Mouse (Mus musculus) heart, embryonic 15.5 days (tissue): ENCODE measurements at regions not wholly inside any gene's neighbourhood (a gene's known extent, or its start where the extent isn't known, plus 50 kb on each side); places are given as distances from the start of the nearest gene placed in this dataset.

ENCODE experiments used
- ATAC-seq: fragments of 200-750 bp; cut with Nextera tagmentation; replicated peaks from 2 replicates; pipeline ENCODE4 v1.8.0; 2017; ENCODE audit warnings: low read depth, moderate TSS enrichment; ENCODE audit not compliant: insufficient number of reproducible peaks, insufficient read depth, low FRiP score
- H3K27ac ChIP-seq: fragments of 300-500 bp; sonication (generic); 2 replicates; pipeline ENCODE4 v1.5.1; 2015; ENCODE audit warnings: mild to moderate bottlenecking, inconsistent platforms
- H3K27me3 ChIP-seq: fragments of 300-500 bp; sonication (generic); 2 replicates; pipeline ENCODE4 v1.6.1; 2015; ENCODE audit warnings: inconsistent platforms
- H3K36me3 ChIP-seq: fragments of 300-500 bp; sonication (generic); 2 replicates; pipeline ENCODE4 v1.6.1; 2015; ENCODE audit warnings: mild to moderate bottlenecking, inconsistent platforms
- H3K4me1 ChIP-seq: fragments of 300-500 bp; sonication (generic); replicated peaks from 2 replicates; pipeline ENCODE4 v1.6.1; 2015; ENCODE audit warnings: inconsistent platforms
- H3K4me2 ChIP-seq: fragments of 300-500 bp; sonication (generic); 2 replicates; pipeline ENCODE4 v1.6.1; 2015; ENCODE audit warnings: inconsistent platforms, mild to moderate bottlenecking, moderate library complexity
- H3K4me3 ChIP-seq: fragments of 300-500 bp; sonication (generic); 2 replicates; pipeline ENCODE4 v1.5.1; 2015; ENCODE audit warnings: mild to moderate bottlenecking, inconsistent platforms
- H3K9ac ChIP-seq: fragments of 300-500 bp; sonication (generic); 2 replicates; pipeline ENCODE4 v1.6.1; 2015; ENCODE audit warnings: mild to moderate bottlenecking, inconsistent platforms
- H3K9me3 ChIP-seq: fragments of 300-500 bp; sonication (generic); replicated peaks from 2 replicates; pipeline ENCODE4 v1.6.1; 2016; ENCODE audit warnings: inconsistent platforms
- WGBS: fragments of 180-500 bp; shearing (Covaris S2); methylation state at CpG from one replicate; pipeline ENCODE4 v1.1.7; 2015; ENCODE audit warnings: mixed read lengths; 5-methylcytosine and 5-hydroxymethylcytosine counted together

DNA sequence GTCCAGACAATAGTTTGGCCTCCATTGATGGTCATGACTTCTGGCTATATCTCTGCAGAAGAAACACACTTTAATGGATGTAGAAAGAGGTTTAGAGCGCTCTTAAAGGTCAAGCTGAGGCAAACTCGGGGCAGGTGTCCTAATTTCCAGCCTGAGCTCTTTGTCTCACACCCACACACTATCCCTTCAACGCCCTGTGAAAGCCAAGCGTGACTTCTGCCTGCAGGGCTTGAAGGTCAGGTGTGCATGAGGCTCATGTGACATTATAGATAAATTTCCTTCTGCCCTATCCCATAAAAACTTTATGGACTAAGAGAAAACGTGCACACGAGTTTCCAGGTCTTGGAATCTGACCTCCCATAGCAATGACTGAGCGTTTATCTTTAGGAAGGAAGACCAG is 266.0 kb downstream of the Foxo1 start:
- H3K9me3 ChIP-seq: no peaks in the 10 kb centered on the region
- no peak overlapping the region for H3K9ac ChIP-seq
- H3K27ac ChIP-seq: no peak overlapping the region
- H3K4me2 ChIP-seq: no peak overlapping the region
- H3K4me3 ChIP-seq: no peak overlapping the region
- 68% methylated on average over 7 of the region's 7 CpGs for WGBS
- no peak for ATAC-seq
- no peaks in the 10 kb centered on the region for H3K36me3 ChIP-seq
- no peaks in the 10 kb centered on the region for H3K4me1 ChIP-seq
- no peaks in the 10 kb centered on the region for H3K27me3 ChIP-seq

DNA sequence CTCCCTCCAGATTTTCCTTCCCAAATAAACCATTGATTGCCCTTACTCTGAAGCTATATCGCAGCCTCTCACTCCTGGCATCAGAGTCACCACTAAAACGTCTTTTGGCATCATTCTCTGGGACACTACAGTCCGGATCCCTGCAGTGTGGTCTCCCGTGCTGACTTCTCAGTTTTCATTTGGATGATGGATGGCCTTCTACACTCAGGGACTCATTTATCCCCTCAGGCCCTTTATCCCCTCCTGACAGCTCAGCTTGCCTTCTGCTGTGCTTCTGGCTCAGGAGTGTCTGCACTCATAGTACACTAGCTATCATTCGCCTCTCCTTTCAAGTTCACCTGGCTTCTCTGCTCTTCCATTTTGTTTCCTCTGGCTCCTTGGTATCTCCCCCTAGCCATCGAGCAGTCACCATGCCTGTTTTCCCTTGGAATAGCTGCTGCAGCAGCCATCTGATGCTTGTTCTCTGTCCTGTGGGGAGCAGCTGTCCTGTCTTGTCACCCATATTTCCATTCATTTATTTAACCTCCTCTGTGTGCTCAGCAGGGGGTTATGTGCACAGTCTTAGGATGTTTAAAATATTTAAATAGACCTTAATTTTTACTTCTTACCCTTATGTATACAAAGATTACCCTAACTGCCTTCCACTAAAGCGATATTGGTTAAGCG is 263.7 kb downstream of the Foxo1 start:
- Histone ChIP-seq H3K9me3 (no peaks in the 10 kb centered on the region), H3K36me3 (no peaks in the 10 kb centered on the region), H3K4me3 (no peak overlapping the region), H3K4me2 (no peak overlapping the region), H3K4me1 (no peaks in the 10 kb centered on the region), H3K9ac (no peak overlapping the region), H3K27ac (no peak overlapping the region), H3K27me3 (no peaks in the 10 kb centered on the region)
- 60% methylated on average over 8 of the region's 8 CpGs for WGBS
- ATAC-seq: no peak

DNA sequence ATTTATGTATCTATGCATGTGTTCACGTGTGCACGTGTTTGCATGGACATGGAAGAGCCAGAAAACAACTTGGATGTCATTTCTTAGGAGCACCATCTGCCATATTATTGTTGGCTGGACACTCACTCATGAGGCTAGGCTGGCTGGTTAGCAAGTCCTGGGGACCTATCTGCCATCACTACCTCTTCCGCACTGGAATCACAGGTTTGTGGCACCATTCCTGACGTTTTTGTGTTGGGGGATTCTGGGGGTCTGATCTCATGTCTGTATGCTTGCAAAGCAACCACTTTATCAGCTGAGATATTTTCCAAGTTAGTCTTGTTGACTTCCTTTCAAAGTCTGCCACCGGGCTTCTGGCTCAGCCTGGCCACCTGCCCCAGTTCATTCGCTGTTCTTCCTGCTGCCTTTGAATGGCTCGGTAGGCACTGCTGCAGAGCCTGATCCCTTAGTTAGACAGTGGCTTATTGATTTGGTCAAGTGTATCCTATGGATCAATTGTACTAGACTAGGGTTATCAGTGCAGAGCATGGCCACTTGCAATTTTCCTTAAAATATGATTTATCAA is 262.4 kb downstream of the Foxo1 start:
- Histone ChIP-seq H3K36me3 (no peaks in the 10 kb centered on the region), H3K27ac (no peak overlapping the region)

GRCm38 (mm10) chr3:52529136-52529535 is 261.0 kb downstream of the Foxo1 start:
- Histone ChIP-seq H3K36me3 (no peaks in the 10 kb centered on the region), H3K4me1 (no peaks in the 10 kb centered on the region), H3K9me3 (no peaks in the 10 kb centered on the region), H3K27me3 (no peaks in the 10 kb centered on the region), H3K4me2 (no peak overlapping the region), H3K9ac (no peak overlapping the region), H3K4me3 (no peak overlapping the region), H3K27ac (no peak overlapping the region)
- ATAC-seq: no peak
- WGBS: 76% methylated on average over 6 of the region's 6 CpGs

More for the DNA sequence above, 262.4 kb downstream of the Foxo1 start:
- H3K4me3 ChIP-seq: no peak overlapping the region
- H3K9ac ChIP-seq: no peak overlapping the region
- no peaks in the 10 kb centered on the region for H3K4me1 ChIP-seq
- no peak overlapping the region for H3K4me2 ChIP-seq
- H3K9me3 ChIP-seq: no peaks in the 10 kb centered on the region
- WGBS: 76% methylated on average over 7 of the region's 7 CpGs
- no peak for ATAC-seq
- no peaks in the 10 kb centered on the region for H3K27me3 ChIP-seq

DNA sequence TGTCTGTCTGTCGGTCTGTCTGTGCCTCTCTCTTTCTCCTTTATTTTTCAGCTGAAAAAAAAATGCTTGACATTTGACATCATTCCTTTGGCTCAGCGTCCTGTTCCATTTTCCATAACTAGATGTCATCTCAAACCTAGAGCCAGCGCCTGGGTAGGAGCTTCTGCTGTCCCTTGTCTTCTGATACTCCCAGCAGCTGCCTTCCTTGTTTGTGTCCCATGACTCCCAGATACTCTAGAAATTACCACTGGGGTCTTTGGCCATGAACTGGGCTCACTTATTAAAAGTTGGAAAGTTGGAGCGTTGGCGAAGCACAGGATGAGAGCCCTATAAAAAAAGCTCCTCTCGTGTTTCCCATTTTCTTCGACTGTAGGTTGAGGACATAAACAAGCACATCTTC is 260.4 kb downstream of the Foxo1 start:
- H3K4me1 ChIP-seq: no peaks in the 10 kb centered on the region
- no peaks in the 10 kb centered on the region for H3K9me3 ChIP-seq
- H3K9ac ChIP-seq: no peak overlapping the region
- H3K4me3 ChIP-seq: no peak overlapping the region
- no peak overlapping the region for H3K27ac ChIP-seq
- no peaks in the 10 kb centered on the region for H3K36me3 ChIP-seq
- no peaks in the 10 kb centered on the region for H3K27me3 ChIP-seq
- WGBS: 85% methylated on average over 7 of the region's 7 CpGs
- no peak for ATAC-seq
- H3K4me2 ChIP-seq: no peak overlapping the region

- Histone ChIP-seq H3K4me2 (no peak overlapping the region), H3K9ac (no peak overlapping the region), H3K4me1 (no peaks in the 10 kb centered on the region), H3K4me3 (no peak overlapping the region), H3K27me3 (no peaks in the 10 kb centered on the region), H3K27ac (no peak overlapping the region), H3K36me3 (no peaks in the 10 kb centered on the region), H3K9me3 (no peaks in the 10 kb centered on the region)
- WGBS: 67% methylated on average over 3 of the region's 3 CpGs
- ATAC-seq: no peak
These were observed 259.6 kb downstream of the Foxo1 start for GRCm38 (mm10) chr3:52527781-52528180.

- Histone ChIP-seq H3K27me3 (no peaks in the 10 kb centered on the region), H3K9me3 (no peaks in the 10 kb centered on the region), H3K9ac (no peak overlapping the region), H3K36me3 (no peaks in the 10 kb centered on the region), H3K4me2 (no peak overlapping the region), H3K4me1 (no peaks in the 10 kb centered on the region), H3K4me3 (no peak overlapping the region), H3K27ac (no peak overlapping the region)
- WGBS: 57% methylated on average over 14 of the region's 14 CpGs
- ATAC-seq: no peak
These were observed 259.0 kb downstream of the Foxo1 start for GRCm38 (mm10) chr3:52527010-52527754.

- Histone ChIP-seq H3K4me2 (no peak overlapping the region), H3K9me3 (no peaks in the 10 kb centered on the region), H3K27me3 (no peaks in the 10 kb centered on the region), H3K27ac (no peak overlapping the region), H3K4me3 (no peak overlapping the region), H3K4me1 (peaks cover 9% of the 10 kb centered on the region), H3K36me3 (no peaks in the 10 kb centered on the region), H3K9ac (no peak overlapping the region)
- ATAC-seq: no peak; the same call in 1 of the 2 replicates
- WGBS: 83% methylated on average over 12 of the region's 12 CpGs
These were observed 254.8 kb downstream of the Foxo1 start for GRCm38 (mm10) chr3:52522886-52523285.

DNA sequence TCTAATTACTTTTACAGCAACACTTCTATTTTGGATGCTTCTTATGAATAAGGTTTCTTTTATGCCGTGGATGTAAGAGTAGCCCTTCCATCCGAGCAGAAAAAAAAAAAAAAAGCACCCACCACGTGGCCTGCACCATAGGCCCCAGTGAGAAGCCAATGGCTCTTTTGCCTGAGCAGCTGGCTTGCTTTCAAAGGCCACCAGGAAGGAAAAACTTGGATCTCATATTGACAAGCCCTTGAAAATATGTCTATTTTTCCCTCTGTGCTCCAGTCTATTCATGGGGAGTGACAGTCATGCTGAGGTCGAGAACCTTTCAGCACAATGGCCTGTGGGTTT is 252.4 kb downstream of the Foxo1 start:
- peaks cover 9% of the 10 kb centered on the region for H3K4me1 ChIP-seq
- H3K27me3 ChIP-seq: no peaks in the 10 kb centered on the region
- H3K4me2 ChIP-seq: peak overlapping the region; percentile 50
- no peak overlapping the region for H3K27ac ChIP-seq
- no peaks in the 10 kb centered on the region for H3K9me3 ChIP-seq
- H3K9ac ChIP-seq: no peak overlapping the region; the same call in 1 of the 2 replicates
- WGBS: 32% methylated on average over 4 of the region's 4 CpGs
- no peaks in the 10 kb centered on the region for H3K36me3 ChIP-seq
- no peak overlapping the region for H3K4me3 ChIP-seq
- no peak for ATAC-seq

- Histone ChIP-seq H3K27me3 (no peaks in the 10 kb centered on the region), H3K27ac (no peak overlapping the region), H3K4me1 (peaks cover 9% of the 10 kb centered on the region), H3K9me3 (no peaks in the 10 kb centered on the region), H3K9ac (no peak overlapping the region; the same call in 1 of the 2 replicates), H3K36me3 (no peaks in the 10 kb centered on the region), H3K4me2 (peak overlapping the region; percentile 50), H3K4me3 (no peak overlapping the region)
- no peak for ATAC-seq
- 43% methylated on average over 22 of the region's 22 CpGs for WGBS
These were observed 251.9 kb downstream of the Foxo1 start for GRCm38 (mm10) chr3:52519910-52520608.

DNA sequence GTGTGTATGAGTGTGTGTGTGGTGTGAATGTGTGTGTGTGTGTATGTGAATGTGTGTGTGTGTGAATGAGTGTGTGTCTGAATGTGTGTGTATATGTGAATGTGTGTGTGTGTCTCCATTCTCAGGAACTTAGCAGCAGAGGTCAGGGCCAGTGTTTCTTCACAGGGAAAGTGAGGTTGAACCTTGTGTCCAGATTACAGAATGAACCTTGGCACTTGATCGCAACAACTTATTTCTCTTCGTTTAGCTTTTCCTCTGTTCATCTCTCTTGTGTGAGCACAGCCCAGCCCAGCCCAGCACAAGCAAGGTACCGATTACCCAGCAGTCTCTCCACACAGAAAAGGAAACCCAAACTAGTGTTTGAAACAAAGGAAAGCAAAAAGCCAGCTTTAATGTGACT is 249.7 kb downstream of the Foxo1 start:
- ATAC-seq: no peak
- H3K4me2 ChIP-seq: no peak overlapping the region

More for the DNA sequence above, 249.7 kb downstream of the Foxo1 start:
- Histone ChIP-seq H3K4me1 (peaks cover 12% of the 10 kb centered on the region), H3K27me3 (no peaks in the 10 kb centered on the region), H3K36me3 (no peaks in the 10 kb centered on the region), H3K4me3 (no peak overlapping the region), H3K9ac (no peak overlapping the region), H3K9me3 (no peaks in the 10 kb centered on the region), H3K27ac (no peak overlapping the region)
- 83% methylated on average over 3 of the region's 3 CpGs for WGBS
